Mouse (Mus musculus): ENCODE results near the gene Rcc2. TPM values are rescaled to one million over a fixed set of nuclear protein-coding genes. Genes with fewer than 3 reads are reported as not detected.

Gene Rcc2
- polyA plus RNA-seq, 1 experiment: 49.6 TPM

DNA sequence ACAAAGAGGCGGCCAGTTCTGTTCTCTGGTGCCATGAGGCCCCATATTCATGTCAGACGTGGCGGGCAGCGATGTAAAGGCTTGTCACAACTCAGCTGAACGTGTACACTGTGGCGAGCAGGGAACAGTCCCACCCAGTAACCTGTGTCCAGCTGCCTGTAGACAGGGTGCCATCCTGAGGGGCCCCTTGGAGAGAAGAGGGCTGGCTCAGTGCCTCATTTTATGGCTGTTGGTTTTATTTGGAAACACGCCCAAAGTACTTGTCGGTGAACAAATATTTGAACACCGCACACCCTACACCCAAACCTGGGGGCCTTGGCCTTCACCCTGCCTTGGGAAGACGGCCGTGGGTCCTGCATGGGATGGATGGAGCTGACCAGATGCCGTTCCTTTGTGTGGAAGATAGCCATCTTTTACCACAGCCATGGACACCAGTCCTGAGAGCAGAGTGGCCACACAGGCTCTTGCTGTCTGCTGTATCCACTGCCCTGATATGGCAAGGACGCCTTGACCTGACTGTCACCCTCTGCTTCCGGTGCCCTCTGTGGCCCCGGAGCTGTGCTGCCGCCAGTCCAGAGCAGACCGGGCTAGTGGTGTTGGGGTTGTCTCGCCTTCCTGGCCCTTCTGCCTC lies 8.1 kb downstream of the Rcc2 start:
- DNase-seq: peak; percentile 54
- no peak overlapping the region for H3K4me3 ChIP-seq (replicated peaks; ENCODE audit: extremely low read depth, low read depth, low read length)
- TF ChIP-seq POLR2A (IDR thresholded peaks at IDR 0.05; ENCODE audit: borderline replicate concordance, extremely low read depth, low read depth, low read length) (no peak), CTCF (IDR thresholded peaks at IDR 0.05; ENCODE audit: insufficient read depth, low read length) (no peak)
- WGBS: 67% methylated on average over 18 of the region's 18 CpGs
- H3K4me1 ChIP-seq (ENCODE audit: control insufficient read depth, insufficient read depth, low read length): no peaks in the 10 kb centered on the region; the same call in 1 of the 2 replicates

DNA sequence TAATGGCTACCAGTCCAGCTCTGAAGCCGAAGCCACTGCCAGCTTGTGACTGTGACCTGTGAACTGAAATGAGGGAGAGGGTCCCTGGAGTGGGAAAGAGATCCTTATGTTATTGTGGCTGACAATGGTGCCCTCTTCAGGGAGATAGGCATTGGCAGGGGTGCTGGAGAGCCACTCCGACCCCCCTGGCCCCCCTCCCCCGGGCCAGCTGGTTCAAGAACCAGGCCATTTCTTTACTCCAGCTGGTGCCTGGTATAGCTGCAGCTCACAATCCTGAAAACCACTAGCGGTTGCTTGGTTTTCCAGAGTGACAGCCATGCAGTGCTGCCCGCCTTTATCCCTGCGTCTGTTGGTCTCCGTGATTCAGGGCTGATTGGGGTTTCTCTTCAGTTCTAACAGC lies 8.8 kb downstream of the Rcc2 start:
- no peak for DNase-seq
- no peaks in the 10 kb centered on the region for H3K4me1 ChIP-seq (ENCODE audit: control insufficient read depth, insufficient read depth, low read length)
- WGBS: 77% methylated on average over 7 of the region's 7 CpGs
- H3K4me3 ChIP-seq (replicated peaks; ENCODE audit: extremely low read depth, low read depth, low read length): no peak overlapping the region
- TF ChIP-seq CTCF (IDR thresholded peaks at IDR 0.05; ENCODE audit: insufficient read depth, low read length) (no peak), POLR2A (IDR thresholded peaks at IDR 0.05; ENCODE audit: borderline replicate concordance, extremely low read depth, low read depth, low read length) (no peak)

DNA sequence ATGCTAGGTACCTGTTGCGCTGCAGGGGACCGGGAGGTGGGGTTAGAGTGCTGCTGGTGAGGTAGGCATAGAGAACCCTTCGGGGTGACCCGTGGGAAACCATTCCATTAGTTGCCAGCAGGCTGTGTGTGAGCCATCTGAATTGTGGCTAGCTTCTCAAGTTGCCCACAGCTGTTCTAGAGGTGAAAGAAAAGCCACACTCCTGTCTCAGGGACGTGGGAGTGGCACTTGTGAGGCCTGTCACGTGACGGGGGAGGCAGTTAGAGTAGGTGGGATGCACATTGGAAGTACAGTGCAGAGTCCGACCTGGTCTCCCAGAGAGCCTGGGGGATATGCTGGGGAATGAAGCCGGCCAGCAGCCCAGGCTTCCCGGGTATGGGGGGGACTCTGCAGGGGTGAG lies 9.3 kb downstream of the Rcc2 start:
- no peak for DNase-seq
- no peak for TF ChIP-seq POLR2A (IDR thresholded peaks at IDR 0.05; ENCODE audit: borderline replicate concordance, extremely low read depth, low read depth, low read length)
- no peak for TF ChIP-seq CTCF (IDR thresholded peaks at IDR 0.05; ENCODE audit: insufficient read depth, low read length)
- Histone ChIP-seq H3K4me1 (ENCODE audit: control insufficient read depth, insufficient read depth, low read length) (no peaks in the 10 kb centered on the region), H3K4me3 (replicated peaks; ENCODE audit: extremely low read depth, low read depth, low read length) (no peak overlapping the region)
- 83% methylated on average over 10 of the region's 10 CpGs for WGBS

DNA sequence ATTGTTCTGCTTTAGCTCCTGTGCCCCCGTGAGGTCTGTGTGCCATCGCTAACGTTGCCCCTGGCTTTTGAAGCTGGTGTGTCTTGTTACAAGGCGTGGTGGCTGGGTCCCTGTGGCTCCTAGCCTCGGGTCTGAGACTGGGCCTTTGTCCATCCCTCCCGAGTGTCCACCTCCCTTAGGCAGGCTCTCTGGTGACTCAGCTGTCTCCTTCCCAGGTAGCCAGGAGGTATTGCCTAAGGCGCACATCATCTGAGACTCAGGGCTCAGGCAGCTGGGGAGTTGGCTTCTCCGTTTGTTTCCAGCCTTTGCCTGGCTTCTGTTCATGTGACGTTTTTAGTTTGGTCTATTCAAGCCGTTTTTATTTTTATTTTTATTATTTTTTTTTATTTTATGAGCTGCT lies 10.4 kb downstream of the Rcc2 start:
- 72% methylated on average over 10 of the region's 10 CpGs for WGBS
- no peak for DNase-seq
- no peaks in the 10 kb centered on the region for H3K4me1 ChIP-seq (ENCODE audit: control insufficient read depth, insufficient read depth, low read length)

DNA sequence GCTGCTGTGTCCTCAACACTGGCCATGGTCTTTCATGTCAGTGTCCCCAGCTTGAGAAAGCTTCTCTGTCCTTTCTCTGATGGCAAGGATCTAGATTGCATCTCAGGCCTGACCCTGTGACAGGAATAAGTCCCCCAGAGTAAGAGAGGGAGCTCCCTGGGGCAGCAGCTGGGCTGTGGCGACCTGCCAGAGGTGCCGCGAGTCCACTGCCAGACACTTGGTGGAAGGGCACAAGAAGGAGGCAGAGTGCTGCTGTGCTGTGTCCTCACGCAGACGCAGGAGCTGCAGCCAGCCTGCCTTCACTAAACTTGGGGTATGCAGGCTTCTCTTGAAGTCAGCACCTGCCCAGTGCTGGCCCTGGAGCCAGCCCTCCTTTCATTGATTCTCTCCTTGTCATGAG lies 11.0 kb downstream of the Rcc2 start:
- TF ChIP-seq CTCF (IDR thresholded peaks at IDR 0.05; ENCODE audit: insufficient read depth, low read length): no peak
- TF ChIP-seq POLR2A (IDR thresholded peaks at IDR 0.05; ENCODE audit: borderline replicate concordance, extremely low read depth, low read depth, low read length): no peak
- no peak for DNase-seq
- WGBS: 59% methylated on average over 5 of the region's 5 CpGs
- no peak overlapping the region for H3K4me3 ChIP-seq (replicated peaks; ENCODE audit: extremely low read depth, low read depth, low read length)
- no peaks in the 10 kb centered on the region for H3K4me1 ChIP-seq (ENCODE audit: control insufficient read depth, insufficient read depth, low read length)

More for the DNA sequence above, 10.4 kb downstream of the Rcc2 start:
- TF ChIP-seq CTCF (IDR thresholded peaks at IDR 0.05; ENCODE audit: insufficient read depth, low read length): no peak
- no peak for TF ChIP-seq POLR2A (IDR thresholded peaks at IDR 0.05; ENCODE audit: borderline replicate concordance, extremely low read depth, low read depth, low read length)
- H3K4me3 ChIP-seq (replicated peaks; ENCODE audit: extremely low read depth, low read depth, low read length): no peak overlapping the region

DNA sequence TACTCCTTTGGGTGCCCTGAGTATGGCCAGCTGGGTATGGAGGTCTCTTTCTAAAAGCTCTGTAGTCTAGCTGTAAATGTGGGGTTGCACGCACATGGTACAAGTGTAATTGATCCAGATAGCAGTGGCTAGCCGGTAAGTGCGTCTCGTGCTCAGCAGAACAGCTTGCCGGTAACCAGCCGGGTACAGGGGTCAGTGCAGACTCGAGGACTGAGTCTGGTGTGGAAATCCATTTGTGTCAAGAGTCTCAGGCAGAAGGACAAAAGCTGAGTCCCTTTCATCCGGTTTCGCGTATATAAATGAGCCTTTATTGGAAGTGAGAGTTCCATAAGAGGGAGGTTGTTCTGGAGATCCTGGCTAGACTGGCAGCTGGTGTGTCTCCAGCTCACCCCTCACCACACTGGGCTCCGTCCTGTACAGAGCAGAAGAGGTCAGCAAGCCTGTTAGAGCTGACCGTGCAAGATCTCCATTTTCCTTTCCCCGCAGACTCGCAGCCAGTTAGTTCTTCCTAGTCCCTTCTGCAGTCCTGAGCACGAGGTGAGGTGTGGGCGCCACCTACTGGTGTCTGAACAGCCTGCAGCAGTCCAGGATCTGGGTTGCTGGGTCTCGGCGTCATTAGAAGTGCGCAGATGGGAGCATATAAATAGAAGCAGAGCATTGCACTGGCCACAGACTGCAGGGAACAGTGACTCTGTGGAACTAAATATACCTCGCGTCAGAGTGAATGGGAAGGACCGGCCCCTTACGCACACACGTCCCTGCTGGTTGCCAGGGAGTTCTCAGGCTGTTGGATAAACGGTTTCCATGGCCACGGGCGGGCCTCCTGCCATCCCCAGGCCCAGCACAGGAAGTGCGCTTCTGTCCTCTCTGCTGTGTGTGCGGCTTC lies 13.4 kb downstream of the Rcc2 start:
- peak; percentile 89 for DNase-seq
- H3K4me1 ChIP-seq (ENCODE audit: control insufficient read depth, insufficient read depth, low read length): no peaks in the 10 kb centered on the region
- H3K4me3 ChIP-seq (replicated peaks; ENCODE audit: extremely low read depth, low read depth, low read length): no peak overlapping the region
- 37% methylated on average over 29 of the region's 29 CpGs for WGBS
- peak; percentile 93 for TF ChIP-seq CTCF (IDR thresholded peaks at IDR 0.05; ENCODE audit: insufficient read depth, low read length)
- no peak for TF ChIP-seq POLR2A (IDR thresholded peaks at IDR 0.05; ENCODE audit: borderline replicate concordance, extremely low read depth, low read depth, low read length)

DNA sequence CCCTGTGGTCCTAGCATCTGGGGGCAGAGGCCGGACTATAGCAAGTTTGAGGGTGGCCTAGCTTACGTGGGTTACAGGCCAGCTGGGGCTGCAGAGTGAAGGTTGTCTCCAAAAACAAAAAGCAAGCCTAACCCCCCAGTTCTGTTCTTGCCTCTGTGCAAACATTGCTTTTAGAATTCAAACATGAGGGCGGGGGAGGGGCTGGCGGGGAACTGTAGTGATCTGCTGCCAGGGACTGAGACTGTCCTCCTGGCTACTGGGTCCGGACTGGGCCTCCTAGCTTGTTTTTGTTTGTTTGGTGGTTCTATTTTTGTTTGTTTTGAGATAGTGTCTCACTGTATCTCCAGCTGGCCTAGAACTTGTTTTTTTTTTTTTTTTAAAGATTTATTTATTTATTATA lies 14.2 kb downstream of the Rcc2 start:
- WGBS: 71% methylated on average over 5 of the region's 5 CpGs
- no peak for DNase-seq
- H3K4me1 ChIP-seq (ENCODE audit: control insufficient read depth, insufficient read depth, low read length): no peaks in the 10 kb centered on the region
- H3K4me3 ChIP-seq (replicated peaks; ENCODE audit: extremely low read depth, low read depth, low read length): no peak overlapping the region
- TF ChIP-seq POLR2A (IDR thresholded peaks at IDR 0.05; ENCODE audit: borderline replicate concordance, extremely low read depth, low read depth, low read length) (no peak), CTCF (IDR thresholded peaks at IDR 0.05; ENCODE audit: insufficient read depth, low read length) (no peak)

DNA sequence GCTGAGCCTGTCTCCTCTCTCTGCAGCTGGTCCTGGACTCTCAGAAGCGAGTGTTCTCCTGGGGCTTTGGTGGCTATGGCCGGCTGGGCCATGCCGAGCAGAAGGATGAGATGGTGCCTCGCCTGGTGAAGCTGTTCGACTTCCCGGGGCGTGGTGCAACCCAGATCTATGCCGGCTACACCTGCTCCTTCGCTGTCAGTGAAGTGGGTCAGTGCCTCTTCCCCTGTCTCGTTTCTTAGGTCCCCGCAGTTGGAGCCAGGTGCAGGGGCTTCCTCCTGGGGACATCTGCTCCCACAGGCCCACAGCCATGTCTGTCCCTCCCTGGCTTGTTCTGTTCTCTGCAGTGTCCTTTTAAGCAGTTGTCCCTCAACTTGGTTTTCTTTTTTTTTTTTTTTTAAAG lies 16.7 kb downstream of the Rcc2 start:
- TF ChIP-seq POLR2A (IDR thresholded peaks at IDR 0.05; ENCODE audit: borderline replicate concordance, extremely low read depth, low read depth, low read length) (no peak), CTCF (IDR thresholded peaks at IDR 0.05; ENCODE audit: insufficient read depth, low read length) (no peak)
- no peaks in the 10 kb centered on the region for H3K4me1 ChIP-seq (ENCODE audit: control insufficient read depth, insufficient read depth, low read length)
- 90% methylated on average over 11 of the region's 11 CpGs for WGBS

DNA sequence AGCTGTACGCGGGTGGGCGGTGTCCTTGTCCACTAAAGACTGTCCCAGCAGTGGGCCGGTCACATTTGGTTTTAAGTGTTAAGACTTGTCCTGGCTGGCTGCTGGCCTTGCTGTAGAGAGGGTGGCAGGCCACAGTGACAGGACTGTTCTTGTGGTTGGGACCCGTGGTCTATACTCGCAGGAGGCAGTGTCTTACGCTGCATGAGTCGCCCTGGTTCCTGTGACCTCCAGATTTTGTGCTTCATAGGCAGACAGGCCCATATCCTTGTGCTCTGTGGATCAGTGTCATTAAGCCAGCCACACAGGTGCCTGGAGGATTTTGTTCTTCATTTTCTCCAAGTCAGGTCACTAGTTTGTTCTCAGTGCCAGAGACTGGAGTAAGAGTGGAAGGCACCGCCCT lies 18.1 kb downstream of the Rcc2 start:
- no peak for DNase-seq
- H3K4me1 ChIP-seq (ENCODE audit: control insufficient read depth, insufficient read depth, low read length): no peaks in the 10 kb centered on the region
- TF ChIP-seq POLR2A (IDR thresholded peaks at IDR 0.05; ENCODE audit: borderline replicate concordance, extremely low read depth, low read depth, low read length) (no peak), CTCF (IDR thresholded peaks at IDR 0.05; ENCODE audit: insufficient read depth, low read length) (no peak)
- WGBS: 93% methylated on average over 9 of the region's 9 CpGs
- no peak overlapping the region for H3K4me3 ChIP-seq (replicated peaks; ENCODE audit: extremely low read depth, low read depth, low read length)

More for the DNA sequence above, 16.7 kb downstream of the Rcc2 start:
- H3K4me3 ChIP-seq (replicated peaks; ENCODE audit: extremely low read depth, low read depth, low read length): no peak overlapping the region
- no peak for DNase-seq
